Mouse (Mus musculus) gastrocnemius, postnatal 25 days (tissue): ENCODE results near the gene Zfp791. TPM values are rescaled to one million over a fixed set of nuclear protein-coding genes. Genes with fewer than 3 reads are reported as not detected.
A peak's percentile ranks its signal among the peaks of the same experiment; 100 is the strongest.
"Not testable (repeated sequence)": the region's sequence is repeated elsewhere in the genome, so short reads cannot be mapped to it uniquely, and the experiment has no call there.

Source experiments
- DNase-seq: peaks from one replicate; pipeline ENCODE4 v3.0.0; 2022
- total RNA-seq, 2 experiments: library from RNA; stranded (reverse); gene quantifications; 1 replicate in 1 of 2; 2 replicates in 1 of 2; pipeline ENCODE4 v1.2.3; 2021

The Zfp791 gene
- total RNA-seq, 2 experiments from 2014 or later, result 1.00 to 1.4 TPM

GRCm38 (mm10) chr8:85083108-85083813 lies 39.6 kb downstream of the Zfp791 start, which contains the start of gene Man2b1:
Gene Man2b1 (plus strand): TSS chr8:85083270.
- peak; percentile 88 for DNase-seq

- not testable (repeated sequence) for DNase-seq
Observed at GRCm38 (mm10) chr8:85082169-85082568, 40.7 kb downstream of the Zfp791 start.

GRCm38 (mm10) chr8:85081216-85081555 lies 41.7 kb downstream of the Zfp791 start, which contains the start of gene Wdr83:
Gene Wdr83 (minus strand): TSS chr8:85081306.
- DNase-seq, result peak; percentile 46

GRCm38 (mm10) chr8:85080532-85081215 lies 42.2 kb downstream of the Zfp791 start, which contains the start of gene Wdr83os:
Gene Wdr83os (plus strand): TSS chr8:85080740.
- peak; percentile 34 for DNase-seq

GRCm38 (mm10) chr8:85080214-85080531 lies 42.7 kb downstream of the Zfp791 start:
- peak; percentile 42 for DNase-seq

GRCm38 (mm10) chr8:85076993-85077392 lies 45.9 kb downstream of the Zfp791 start:
- DNase-seq, result peak; percentile 64

GRCm38 (mm10) chr8:85076001-85076400 lies 46.9 kb downstream of the Zfp791 start:
- no peak for DNase-seq

- DNase-seq, result no peak
Observed at GRCm38 (mm10) chr8:85074617-85075016, 48.3 kb downstream of the Zfp791 start.

- no peak for DNase-seq
Observed at GRCm38 (mm10) chr8:85074167-85074566, 48.7 kb downstream of the Zfp791 start.

GRCm38 (mm10) chr8:85073041-85073612 lies 49.8 kb downstream of the Zfp791 start:
- DNase-seq, result no peak

GRCm38 (mm10) chr8:85072364-85072929 lies 50.4 kb downstream of the Zfp791 start:
- no peak for DNase-seq

GRCm38 (mm10) chr8:85071514-85072281 lies 51.2 kb downstream of the Zfp791 start, which contains the start of gene Dhps:
Gene Dhps (plus strand): TSS chr8:85071757.
- DNase-seq, result peak; percentile 88

GRCm38 (mm10) chr8:85071041-85071440 lies 51.9 kb downstream of the Zfp791 start:
- no peak for DNase-seq

GRCm38 (mm10) chr8:85067982-85068381 lies 54.9 kb downstream of the Zfp791 start, which contains the start of gene Gm5741:
Gene Gm5741 (minus strand): TSS chr8:85067982.
- DNase-seq, result no peak

- DNase-seq, result no peak
Observed at GRCm38 (mm10) chr8:85067155-85067554, 55.7 kb downstream of the Zfp791 start.

GRCm38 (mm10) chr8:85065213-85065612 lies 57.7 kb downstream of the Zfp791 start:
- DNase-seq, result no peak

- no peak for DNase-seq
Observed at GRCm38 (mm10) chr8:85062603-85063002, 60.3 kb downstream of the Zfp791 start.

GRCm38 (mm10) chr8:85059879-85060616 lies 62.8 kb downstream of the Zfp791 start, which contains the start of gene Fbxw9:
Gene Fbxw9 (plus strand): TSS chr8:85060055.
- peak; percentile 73 for DNase-seq
